Mouse (Mus musculus) lung, embryonic 14.5 days (tissue): ENCODE measurements around the gene Wbp1. TPM values are rescaled to one million over a fixed set of nuclear protein-coding genes. Genes with fewer than 3 reads are reported as not detected.
A peak's percentile ranks its signal among the peaks of the same experiment; 100 is the strongest.

ENCODE experiments used
- ATAC-seq: fragments of 200-750 bp; cut with Nextera tagmentation; 2 replicates; pipeline ENCODE4 v1.8.0; 2017; ENCODE audit warnings: mild to moderate bottlenecking, moderate TSS enrichment, moderate library complexity; ENCODE audit not compliant: insufficient read depth
- DNase-seq: peaks from one replicate; pipeline ENCODE4 v3.0.0-alpha.2; 2015
- H3K27ac ChIP-seq: fragments of 300-500 bp; sonication (generic); 2 replicates; pipeline ENCODE4 v1.5.1; 2014; ENCODE audit warnings: low read depth, mild to moderate bottlenecking, moderate library complexity
- H3K27me3 ChIP-seq: fragments of 300-500 bp; sonication (generic); 2 replicates; pipeline ENCODE4 v1.6.1; 2014; ENCODE audit warnings: low read length, control low read depth; ENCODE audit not compliant: insufficient read depth
- H3K36me3 ChIP-seq: fragments of 300-500 bp; sonication (generic); 2 replicates; pipeline ENCODE4 v1.6.1; 2014; ENCODE audit warnings: control low read depth; ENCODE audit not compliant: insufficient read depth
- H3K4me1 ChIP-seq: fragments of 300-500 bp; sonication (generic); 2 replicates; pipeline ENCODE4 v1.6.1; 2014; ENCODE audit warnings: antibody characterized with exemption, control low read depth; ENCODE audit not compliant: insufficient read depth
- H3K4me2 ChIP-seq: fragments of 300-500 bp; sonication (generic); 2 replicates; pipeline ENCODE4 v1.6.1; 2014; ENCODE audit warnings: mild to moderate bottlenecking
- H3K4me3 ChIP-seq: fragments of 300-500 bp; sonication (generic); 2 replicates; pipeline ENCODE4 v1.5.1; 2014; ENCODE audit warnings: low read depth, low read length
- H3K9ac ChIP-seq: fragments of 300-500 bp; sonication (generic); 2 replicates; pipeline ENCODE4 v1.6.1; 2014
- H3K9me3 ChIP-seq: fragments of 300-500 bp; sonication (generic); 2 replicates; pipeline ENCODE4 v1.6.1; 2016; ENCODE audit warnings: low read depth, low read length, control low read depth
- CTCF ChIP-seq: IDR thresholded peaks from 2 replicates; pipeline ENCODE4 v1.5.1; 2016; ENCODE audit warnings: antibody characterized with exemption, low read depth
- WGBS: fragments of 180-500 bp; shearing (Covaris S2); extraction: QIAGEN DNeasy Blood & Tissue Kit; methylation state at CpG from one replicate; pipeline ENCODE4 v1.1.7; 2014; 5-methylcytosine and 5-hydroxymethylcytosine counted together
- polyA plus RNA-seq: library from polyadenylated mRNA; unstranded; fragments of >200 nt; fragmentation: Nextera tagmentation; extraction: Ambion mirVana; gene quantifications from 2 replicates; pipeline ENCODE4 v1.2.1, GENCODE M21; 2014

The Wbp1 gene
- polyA plus RNA-seq, 1 experiment from 2014 or later: 91.5 TPM

DNA sequence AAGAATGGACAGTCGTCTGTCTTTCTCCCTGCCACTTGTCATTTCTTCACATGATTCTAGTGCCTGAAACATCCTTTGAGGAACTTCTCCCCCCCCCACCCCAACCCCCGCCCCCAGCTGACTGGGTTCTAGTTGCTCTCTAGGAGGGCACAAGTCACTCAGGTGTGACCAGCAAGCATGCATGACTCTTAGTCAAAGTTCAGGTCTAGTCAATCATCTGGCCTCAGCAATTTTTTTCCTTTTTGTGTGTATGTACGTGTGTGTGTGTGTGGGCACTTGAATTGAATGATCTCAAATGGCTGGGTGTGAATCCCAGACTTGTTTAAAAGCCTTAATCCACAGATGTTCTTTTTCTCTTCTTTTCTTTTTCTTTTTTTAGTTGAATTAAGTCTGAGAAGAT lies 12.9 kb upstream of the Wbp1 start:
- Histone ChIP-seq H3K9ac (no peak overlapping the region), H3K27me3 (no peaks in the 10 kb centered on the region), H3K9me3 (no peaks in the 10 kb centered on the region), H3K4me1 (peaks cover 23% of the 10 kb centered on the region), H3K36me3 (no peaks in the 10 kb centered on the region), H3K27ac (no peak overlapping the region), H3K4me3 (no peak overlapping the region), H3K4me2 (no peak overlapping the region)
- DNase-seq (no peak), ATAC-seq (no peak)
- TF ChIP-seq CTCF: no peak
- WGBS: 56% methylated on average over 3 of the region's 3 CpGs

DNA sequence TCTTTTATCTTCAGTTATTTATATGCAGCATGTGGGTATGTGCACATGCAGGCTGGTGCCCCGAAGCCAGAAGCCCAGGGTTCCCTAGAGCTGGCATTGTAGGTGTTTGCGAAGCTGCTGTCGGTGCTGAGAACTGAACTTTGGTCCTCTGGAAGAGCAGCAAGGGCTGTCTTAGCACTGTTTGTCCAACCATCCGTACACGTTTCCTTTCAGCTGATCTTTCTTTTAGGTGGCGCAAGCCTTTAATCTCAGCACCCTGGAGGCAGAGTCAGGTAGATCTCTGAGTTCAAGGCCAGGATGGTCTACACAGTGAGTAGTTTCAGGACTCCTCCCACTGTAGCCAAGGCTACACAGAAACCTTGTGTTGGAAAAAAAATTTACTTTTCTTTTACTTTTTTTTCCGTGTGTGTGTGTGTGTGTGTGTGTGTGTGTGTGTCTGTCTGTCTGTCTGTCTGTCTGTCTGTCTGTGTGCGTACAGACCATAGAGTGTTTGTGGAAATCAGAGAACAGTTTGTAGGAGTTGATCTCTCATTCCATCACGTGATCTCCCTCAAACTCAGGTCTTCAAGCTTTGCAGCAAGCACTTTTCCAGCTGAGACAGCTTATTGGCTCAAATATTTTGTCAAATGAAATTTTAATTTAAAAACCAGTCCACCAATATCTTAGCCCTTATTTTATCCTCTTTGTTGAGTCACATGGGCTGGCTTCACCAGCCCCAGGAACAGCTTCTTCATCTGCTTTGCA lies 11.0 kb upstream of the Wbp1 start:
- H3K4me2 ChIP-seq: no peak overlapping the region
- no peaks in the 10 kb centered on the region for H3K9me3 ChIP-seq
- no peak for ATAC-seq
- no peak overlapping the region for H3K9ac ChIP-seq
- 73% methylated on average over 9 of the region's 9 CpGs for WGBS
- H3K27me3 ChIP-seq: no peaks in the 10 kb centered on the region
- no peak overlapping the region for H3K4me3 ChIP-seq
- H3K4me1 ChIP-seq: peaks cover 17% of the 10 kb centered on the region
- TF ChIP-seq CTCF: no peak
- DNase-seq: no peak
- H3K27ac ChIP-seq: no peak overlapping the region; the same call in 1 of the 2 replicates
- no peaks in the 10 kb centered on the region for H3K36me3 ChIP-seq

DNA sequence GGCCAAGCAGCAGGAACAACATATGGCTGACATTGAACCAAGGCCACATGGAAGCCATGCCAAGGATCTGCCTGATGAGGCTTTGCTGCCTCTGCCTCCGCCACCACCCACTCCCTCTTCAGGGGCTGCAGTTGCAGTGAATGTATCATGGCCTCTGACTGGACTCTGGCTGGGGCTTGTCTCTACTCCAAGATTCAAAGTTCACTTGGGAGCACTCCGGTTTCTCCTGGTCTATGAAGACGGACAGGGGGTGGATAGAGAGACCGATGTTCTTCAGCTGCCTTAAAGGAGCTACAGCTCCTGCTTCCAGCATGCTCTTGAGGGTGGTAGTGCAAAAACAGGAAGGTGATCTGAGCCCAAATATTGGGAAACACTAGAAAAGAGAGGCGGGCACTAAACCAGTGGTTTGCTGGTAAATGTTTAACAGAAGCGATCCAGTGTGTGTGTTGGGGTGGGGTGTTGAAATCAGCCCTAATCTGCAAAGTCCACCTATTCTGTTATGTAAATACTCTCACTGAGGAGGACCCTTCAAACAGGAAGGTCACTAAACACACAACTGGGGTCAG lies 10.2 kb upstream of the Wbp1 start:
- no peak for TF ChIP-seq CTCF
- H3K4me1 ChIP-seq: peaks cover 17% of the 10 kb centered on the region
- no peaks in the 10 kb centered on the region for H3K36me3 ChIP-seq
- no peak for DNase-seq
- H3K27me3 ChIP-seq: no peaks in the 10 kb centered on the region
- 0 out of 2 replicates have a peak overlapping the region, but pooled peaks have one; percentile 20 for H3K4me2 ChIP-seq
- no peaks in the 10 kb centered on the region for H3K9me3 ChIP-seq
- no peak for ATAC-seq
- no peak overlapping the region for H3K4me3 ChIP-seq
- H3K27ac ChIP-seq: peak overlapping the region; percentile 69; the same call in 1 of the 2 replicates
- H3K9ac ChIP-seq: no peak overlapping the region
- WGBS: 47% methylated on average over 6 of the region's 6 CpGs

DNA sequence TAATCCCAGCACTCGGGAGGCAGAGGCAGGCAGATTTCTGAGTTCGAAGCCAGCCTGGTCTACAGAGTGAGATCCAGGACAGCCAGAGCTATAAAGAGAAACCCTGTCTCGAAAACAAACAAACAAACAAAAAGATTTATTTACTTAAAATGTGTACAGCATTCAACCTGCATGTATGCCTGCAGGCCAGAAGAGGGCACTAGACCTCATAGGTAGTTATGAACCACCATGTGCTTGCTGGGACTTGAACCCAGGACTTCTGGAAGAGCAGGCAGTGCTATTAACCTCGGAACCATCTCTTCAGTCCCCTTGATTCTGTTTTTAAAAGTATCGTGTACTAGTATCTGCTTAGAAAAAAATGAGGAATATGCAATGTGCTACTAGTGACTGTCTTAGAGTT lies 6.1 kb upstream of the Wbp1 start:
- TF ChIP-seq CTCF: peak; percentile 18
- Histone ChIP-seq H3K4me3 (no peak overlapping the region), H3K27ac (no peak overlapping the region), H3K36me3 (0 out of 2 replicates have a peak, but pooled peaks cover 2% of the 10 kb centered on the region), H3K9ac (no peak overlapping the region), H3K4me2 (no peak overlapping the region), H3K27me3 (no peaks in the 10 kb centered on the region), H3K4me1 (peaks cover 13% of the 10 kb centered on the region), H3K9me3 (no peaks in the 10 kb centered on the region)
- ATAC-seq (no peak), DNase-seq (no peak)
- 89% methylated on average over 5 of the region's 5 CpGs for WGBS

DNA sequence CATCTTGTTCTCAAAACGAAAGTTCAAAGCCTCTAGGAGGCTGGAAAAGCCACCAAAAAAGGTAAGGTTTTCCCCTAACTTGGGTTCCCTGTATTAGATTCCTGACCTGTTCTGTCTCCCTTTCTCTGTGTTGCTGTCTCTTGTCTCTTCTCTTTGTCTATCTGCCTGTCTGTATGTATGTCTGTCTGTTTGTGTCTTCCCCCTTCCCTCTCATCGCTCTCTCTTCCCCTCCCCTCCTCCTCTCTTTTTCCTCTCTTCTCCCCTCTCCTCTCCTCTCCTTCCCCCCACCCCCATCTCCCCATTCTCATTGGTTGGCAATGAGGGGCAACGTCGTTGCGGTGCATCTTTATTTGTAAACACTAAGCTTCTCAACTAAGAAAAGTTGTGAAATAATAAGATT lies 4.0 kb upstream of the Wbp1 start, which contains the start of gene Ino80b:
Gene Ino80b, minus strand, starts transcription at position 101 of the 400 bp plus-strand sequence.
- DNase-seq (no peak), ATAC-seq (no peak)
- Histone ChIP-seq H3K4me1 (peaks cover 10% of the 10 kb centered on the region; the same call in 1 of the 2 replicates), H3K4me2 (peak within 1 kb of the TSS; percentile 94), H3K27ac (peak within 1 kb of the TSS; percentile 70; the same call in 1 of the 2 replicates), H3K9me3 (no peaks in the 10 kb centered on the region), H3K4me3 (peak within 1 kb of the TSS; percentile 75), H3K9ac (peak within 1 kb of the TSS; percentile 67), H3K27me3 (no peaks in the 10 kb centered on the region), H3K36me3 (0 out of 2 replicates have a peak, but pooled peaks cover 2% of the 10 kb centered on the region)
- no peak for TF ChIP-seq CTCF
- 19% methylated on average over 5 of the region's 5 CpGs for WGBS

DNA sequence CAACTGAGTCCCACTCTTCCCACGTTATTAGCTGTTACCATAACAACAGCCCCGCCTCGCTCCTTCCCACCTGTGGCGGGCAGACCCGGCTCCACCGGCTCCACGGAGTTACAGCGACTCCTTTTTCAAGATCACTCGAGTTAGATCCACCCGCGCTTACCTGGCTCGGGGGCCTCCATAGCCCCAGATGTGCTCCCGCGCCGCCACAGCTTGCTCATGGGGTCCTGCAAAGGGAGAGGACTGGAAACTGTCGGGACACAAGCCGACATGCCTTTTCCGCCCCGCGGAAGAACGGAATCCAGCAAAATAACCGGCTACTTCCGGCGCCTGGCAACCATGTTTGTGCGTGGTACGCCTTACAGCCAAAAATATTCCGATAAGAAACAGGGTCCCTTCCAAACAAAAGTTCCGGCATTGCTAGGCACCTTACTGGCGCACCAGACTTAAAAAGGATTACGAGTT lies 3.5 kb upstream of the Wbp1 start:
- peak; percentile 2; the same call in 1 of the 2 replicates for ATAC-seq
- TF ChIP-seq CTCF: no peak
- H3K4me3 ChIP-seq: peak overlapping the region; percentile 75
- no peaks in the 10 kb centered on the region for H3K27me3 ChIP-seq
- under 1% methylated on average over 30 of the region's 30 CpGs for WGBS
- peaks cover 2% of the 10 kb centered on the region; the same call in 1 of the 2 replicates for H3K36me3 ChIP-seq
- H3K27ac ChIP-seq: peak overlapping the region; percentile 70; the same call in 1 of the 2 replicates
- peak overlapping the region; percentile 94 for H3K4me2 ChIP-seq
- DNase-seq: peak; percentile 98
- peaks cover 13% of the 10 kb centered on the region; the same call in 1 of the 2 replicates for H3K4me1 ChIP-seq
- H3K9ac ChIP-seq: peak overlapping the region; percentile 67
- no peaks in the 10 kb centered on the region for H3K9me3 ChIP-seq

DNA sequence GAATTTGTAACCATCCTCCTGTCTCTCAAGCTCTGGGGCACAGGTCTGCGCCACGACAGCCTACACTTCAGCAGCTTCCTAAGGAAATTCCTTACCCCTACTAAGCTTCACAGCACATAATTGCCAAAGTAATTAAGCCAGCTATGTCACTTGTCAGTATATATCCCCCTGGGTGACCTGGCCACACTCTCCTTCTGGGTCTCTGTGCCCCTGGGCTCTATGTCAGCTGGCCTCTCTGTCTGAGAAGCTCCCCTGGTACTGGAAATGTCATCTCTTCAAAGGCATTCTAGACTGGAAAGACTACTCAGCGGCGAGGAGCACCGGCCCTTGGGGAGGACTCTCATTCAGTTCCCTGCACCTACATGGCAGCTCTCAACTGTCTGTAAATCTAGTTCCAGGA lies 1.6 kb upstream of the Wbp1 start:
- peak overlapping the region; percentile 88 for H3K9ac ChIP-seq
- no peak for TF ChIP-seq CTCF
- H3K27me3 ChIP-seq: no peaks in the 10 kb centered on the region
- 73% methylated on average over 5 of the region's 5 CpGs for WGBS
- ATAC-seq (no peak), DNase-seq (no peak)
- peak overlapping the region; percentile 98; the same call in 1 of the 2 replicates for H3K27ac ChIP-seq
- H3K9me3 ChIP-seq: no peaks in the 10 kb centered on the region
- H3K36me3 ChIP-seq: peaks cover 19% of the 10 kb centered on the region
- H3K4me3 ChIP-seq: peak overlapping the region; percentile 79
- peaks cover 13% of the 10 kb centered on the region for H3K4me1 ChIP-seq
- H3K4me2 ChIP-seq: peak overlapping the region; percentile 98
